Mouse (Mus musculus) stomach, postnatal 0 days (tissue): ENCODE measurements around the gene 4930402F06Rik. TPM values are rescaled to one million over a fixed set of nuclear protein-coding genes. Genes with fewer than 3 reads are reported as not detected.

Experiments used
- ATAC-seq: fragments of 200-750 bp; cut with Nextera tagmentation; 2 replicates; pipeline ENCODE4 v1.8.0; 2017; ENCODE audit not compliant: low FRiP score, low TSS enrichment
- DNase-seq: peaks from one replicate; pipeline ENCODE4 v3.0.0-alpha.2; 2016; ENCODE audit warnings: low spot score
- H3K27ac ChIP-seq: fragments of 300-500 bp; sonication (generic); replicated peaks from 2 replicates; pipeline ENCODE4 v1.5.1; 2014; ENCODE audit warnings: mild to moderate bottlenecking, control low read depth
- H3K27me3 ChIP-seq: fragments of 300-500 bp; sonication (generic); 2 replicates; pipeline ENCODE4 v1.6.1; 2014; ENCODE audit warnings: low read length; ENCODE audit not compliant: control insufficient read depth, insufficient read depth
- H3K36me3 ChIP-seq: fragments of 300-500 bp; sonication (generic); 2 replicates; pipeline ENCODE4 v1.6.1; 2014; ENCODE audit warnings: low read length, mixed read lengths; ENCODE audit not compliant: control insufficient read depth, insufficient read depth
- H3K4me1 ChIP-seq: fragments of 300-500 bp; sonication (generic); replicated peaks from 2 replicates; pipeline ENCODE4 v1.6.1; 2014; ENCODE audit warnings: antibody characterized with exemption; ENCODE audit not compliant: control insufficient read depth, insufficient read depth
- H3K4me2 ChIP-seq: fragments of 300-500 bp; sonication (generic); replicated peaks from 2 replicates; pipeline ENCODE4 v1.6.1; 2014; ENCODE audit warnings: low read depth, mild to moderate bottlenecking, control low read depth, moderate library complexity
- H3K4me3 ChIP-seq: fragments of 300-500 bp; sonication (generic); 2 replicates; pipeline ENCODE4 v1.5.1; 2014; ENCODE audit warnings: low read depth, low read length, control low read depth
- H3K9ac ChIP-seq: fragments of 300-500 bp; sonication (generic); 2 replicates; pipeline ENCODE4 v1.6.1; 2014; ENCODE audit warnings: mild to moderate bottlenecking, low read length, control low read depth, mixed read lengths
- H3K9me3 ChIP-seq: fragments of 300-500 bp; sonication (generic); 2 replicates; pipeline ENCODE4 v1.6.1; 2016; ENCODE audit warnings: low read length; ENCODE audit not compliant: control insufficient read depth
- CTCF ChIP-seq: IDR thresholded peaks from 2 replicates; pipeline ENCODE4 v1.5.1; 2016; ENCODE audit warnings: antibody characterized with exemption, low read depth, mild to moderate bottlenecking, moderate library complexity
- EP300 ChIP-seq: optimal IDR thresholded peaks from 2 replicates; pipeline ENCODE3; 2016; ENCODE audit warnings: antibody characterized with exemption
- WGBS: fragments of 180-500 bp; shearing (Covaris S2); extraction: QIAGEN DNeasy Blood & Tissue Kit; methylation state at CpG from one replicate; pipeline ENCODE4 v1.1.7; 2014; 5-methylcytosine and 5-hydroxymethylcytosine counted together
- polyA plus RNA-seq: library from polyadenylated mRNA; unstranded; fragments of >200 nt; fragmentation: Nextera tagmentation; extraction: Ambion mirVana; gene quantifications from 2 replicates; pipeline ENCODE4 v1.2.1, GENCODE M21; 2015

Gene 4930402F06Rik
- polyA plus RNA-seq, 1 experiment from 2014 or later: not detected

- 86% methylated on average over 2 of the region's 2 CpGs for WGBS
- TF ChIP-seq CTCF (no peak), EP300 (no peak)
- H3K9ac ChIP-seq: no peak overlapping the region
- no peaks in the 10 kb centered on the region; the same call in 1 of the 2 replicates for H3K27me3 ChIP-seq
- ATAC-seq: no peak
- no peaks in the 10 kb centered on the region for H3K36me3 ChIP-seq
- H3K9me3 ChIP-seq: no peaks in the 10 kb centered on the region
- H3K4me2 ChIP-seq: no peak overlapping the region
- no peaks in the 10 kb centered on the region; the same call in 1 of the 2 replicates for H3K4me1 ChIP-seq
- DNase-seq: no peak
- H3K27ac ChIP-seq: no peak overlapping the region
- no peak overlapping the region for H3K4me3 ChIP-seq
These were observed 67.9 kb downstream of the 4930402F06Rik start for GRCm38 (mm10) chr2:35329061-35329460.

GRCm38 (mm10) chr2:35328064-35328792 is 68.7 kb downstream of the 4930402F06Rik start:
- no peak overlapping the region for H3K9ac ChIP-seq
- H3K36me3 ChIP-seq: peaks cover 6% of the 10 kb centered on the region; the same call in 1 of the 2 replicates
- no peak for DNase-seq
- TF ChIP-seq EP300 (no peak), CTCF (no peak)
- H3K4me1 ChIP-seq: no peaks in the 10 kb centered on the region; the same call in 1 of the 2 replicates
- H3K4me3 ChIP-seq: no peak overlapping the region
- H3K9me3 ChIP-seq: no peaks in the 10 kb centered on the region
- H3K27me3 ChIP-seq: no peaks in the 10 kb centered on the region; the same call in 1 of the 2 replicates
- WGBS: 32% methylated on average over 11 of the region's 11 CpGs
- no peak for ATAC-seq
- no peak overlapping the region for H3K27ac ChIP-seq
- H3K4me2 ChIP-seq: no peak overlapping the region

GRCm38 (mm10) chr2:35327583-35327982 is 69.4 kb downstream of the 4930402F06Rik start:
- no peak for TF ChIP-seq EP300
- TF ChIP-seq CTCF: no peak
- Histone ChIP-seq H3K27ac (no peak overlapping the region), H3K9me3 (no peaks in the 10 kb centered on the region), H3K4me1 (no peaks in the 10 kb centered on the region; the same call in 1 of the 2 replicates), H3K27me3 (no peaks in the 10 kb centered on the region; the same call in 1 of the 2 replicates), H3K9ac (no peak overlapping the region), H3K36me3 (peaks cover 6% of the 10 kb centered on the region; the same call in 1 of the 2 replicates), H3K4me3 (no peak overlapping the region), H3K4me2 (no peak overlapping the region)
- WGBS: 53% methylated on average over 10 of the region's 10 CpGs
- no peak for ATAC-seq
- no peak for DNase-seq

- Histone ChIP-seq H3K27me3 (no peaks in the 10 kb centered on the region; the same call in 1 of the 2 replicates), H3K9ac (no peak overlapping the region), H3K4me3 (no peak overlapping the region), H3K4me2 (no peak overlapping the region), H3K27ac (no peak overlapping the region), H3K4me1 (no peaks in the 10 kb centered on the region; the same call in 1 of the 2 replicates), H3K36me3 (peaks cover 6% of the 10 kb centered on the region; the same call in 1 of the 2 replicates), H3K9me3 (no peaks in the 10 kb centered on the region)
- TF ChIP-seq CTCF (no peak), EP300 (no peak)
- ATAC-seq: no peak
- 51% methylated on average over 1 of the region's 1 CpGs for WGBS
- no peak for DNase-seq
These were observed 70.0 kb downstream of the 4930402F06Rik start for GRCm38 (mm10) chr2:35326931-35327330.

GRCm38 (mm10) chr2:35325930-35326329 is 71.0 kb downstream of the 4930402F06Rik start:
- TF ChIP-seq CTCF (no peak), EP300 (no peak)
- no peaks in the 10 kb centered on the region; the same call in 1 of the 2 replicates for H3K4me1 ChIP-seq

More at GRCm38 (mm10) chr2:35325930-35326329, 71.0 kb downstream of the 4930402F06Rik start:
- Histone ChIP-seq H3K27ac (no peak overlapping the region), H3K4me3 (no peak overlapping the region), H3K9ac (no peak overlapping the region), H3K36me3 (peaks cover 6% of the 10 kb centered on the region; the same call in 1 of the 2 replicates), H3K4me2 (no peak overlapping the region), H3K27me3 (no peaks in the 10 kb centered on the region; the same call in 1 of the 2 replicates), H3K9me3 (no peaks in the 10 kb centered on the region)
- no peak for DNase-seq
- no peak for ATAC-seq
- 56% methylated on average over 10 of the region's 10 CpGs for WGBS

Other genes with a start within 250 kb of the 4930402F06Rik start
- gene Rab14, start 196.1 kb downstream of the 4930402F06Rik start, polyA plus RNA-seq: 325 and 350 TPM in 2 replicates
- gene Gsn, start 140.8 kb downstream of the 4930402F06Rik start, polyA plus RNA-seq: 398 and 433 TPM in 2 replicates
- gene Stom, start 60.2 kb downstream of the 4930402F06Rik start, polyA plus RNA-seq: 53.5 and 56.9 TPM in 2 replicates
- gene 4930568D16Rik, start 29.4 kb downstream of the 4930402F06Rik start, polyA plus RNA-seq: not detected in 2 replicates
- 10.7 and 11.5 TPM in 2 replicates for gene Ggta1, start 66.1 kb upstream of the 4930402F06Rik start, polyA plus RNA-seq
- 46.4 and 48.1 TPM in 2 replicates for gene Dab2ip, start 161.1 kb upstream of the 4930402F06Rik start, polyA plus RNA-seq